14 mouse cellular contexts compared by ENCODE assay signal in the genomic region with DNA sequence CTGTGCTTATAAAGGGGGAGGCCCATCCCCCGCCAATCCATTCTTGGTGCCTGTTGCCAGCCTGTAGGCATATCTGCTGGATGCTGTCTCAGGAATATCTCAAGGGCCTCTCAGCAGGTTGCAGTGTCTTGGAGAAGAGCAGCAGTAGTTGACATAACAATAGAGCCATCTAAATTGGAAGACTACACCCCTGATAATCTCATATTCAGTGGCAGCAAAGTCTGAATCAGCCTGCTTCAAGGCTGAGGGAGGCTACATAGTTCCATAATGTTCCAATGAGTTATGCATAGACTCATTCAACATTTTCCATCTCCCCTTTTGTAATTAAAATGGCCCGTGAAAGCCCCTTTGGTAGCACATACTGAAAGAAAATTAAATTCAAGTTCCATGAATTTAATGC.
"Had no signal": no experiment of that assay in that cellular context is flagged by ENCODE, and none has a peak within 500 bp of the region (broad histone marks: within the 10 kb centered on the region; RNA-seq: fewer than 3 reads in every experiment).

No protein-coding gene starts in this region.

- DNase-seq: cerebellum, postnatal 10 days; cerebellum, postnatal 14 days; cerebellum, postnatal 25 days; cerebellum, postnatal 36 days; embryo, embryonic 11 days; forebrain, postnatal 0 days; gastrocnemius, adult 2 months; gastrocnemius, postnatal 10 days; gastrocnemius, postnatal 14 days; gastrocnemius, postnatal 25 days; gastrocnemius, postnatal 36 days; heart, adult 11 months; heart, adult 18-20 months; heart, adult 2 months had no signal
